Mouse (Mus musculus) liver, embryonic 16.5 days (tissue): ENCODE data around the gene Pacs2. TPM values are rescaled to one million over a fixed set of nuclear protein-coding genes. Genes with fewer than 3 reads are reported as not detected.

Source experiments
- ATAC-seq: fragments of 200-750 bp; cut with Nextera tagmentation; 2 replicates; pipeline ENCODE4 v1.8.0; 2017; ENCODE audit warnings: low read depth, mild to moderate bottlenecking, moderate number of reproducible peaks, moderate library complexity
- H3K27ac ChIP-seq: fragments of 300-500 bp; sonication (generic); 2 replicates; pipeline ENCODE4 v1.5.1; 2014; ENCODE audit warnings: mild to moderate bottlenecking, low read length
- H3K27me3 ChIP-seq: fragments of 300-500 bp; sonication (generic); 2 replicates; pipeline ENCODE4 v1.6.1; 2014; ENCODE audit warnings: low read depth, low read length, mixed read lengths; ENCODE audit not compliant: control insufficient read depth, insufficient read depth
- H3K36me3 ChIP-seq: fragments of 300-500 bp; sonication (generic); 2 replicates; pipeline ENCODE4 v1.6.1; 2014; ENCODE audit warnings: mild to moderate bottlenecking; ENCODE audit not compliant: control insufficient read depth, insufficient read depth
- H3K4me1 ChIP-seq: fragments of 300-500 bp; sonication (generic); 2 replicates; pipeline ENCODE4 v1.6.1; 2014; ENCODE audit warnings: low read depth, low read length, mixed read lengths; ENCODE audit not compliant: control insufficient read depth
- H3K4me2 ChIP-seq: fragments of 300-500 bp; sonication (generic); 2 replicates; pipeline ENCODE4 v1.6.1; 2014; ENCODE audit warnings: low read depth, low read length, mixed read lengths
- H3K4me3 ChIP-seq: fragments of 300-500 bp; sonication (generic); 2 replicates; pipeline ENCODE4 v1.5.1; 2014; ENCODE audit warnings: low read depth, mild to moderate bottlenecking, low read length
- H3K9ac ChIP-seq: fragments of 300-500 bp; sonication (generic); 2 replicates; pipeline ENCODE4 v1.6.1; 2014; ENCODE audit warnings: low read depth, low read length
- H3K9me3 ChIP-seq: fragments of 300-500 bp; sonication (generic); replicated peaks from 2 replicates; pipeline ENCODE4 v1.6.1; 2016; ENCODE audit warnings: low read length; ENCODE audit not compliant: control insufficient read depth
- WGBS: fragments of 180-500 bp; shearing (Covaris S2); extraction: QIAGEN DNeasy Blood & Tissue Kit; methylation state at CpG from one replicate; pipeline ENCODE4 v1.1.7; 2014; ENCODE audit not compliant: insufficient replicate concordance; 5-methylcytosine and 5-hydroxymethylcytosine counted together
- polyA plus RNA-seq: library from polyadenylated mRNA; unstranded; fragments of >200 nt; fragmentation: Nextera tagmentation; extraction: Ambion mirVana; gene quantifications from 2 replicates; pipeline ENCODE4 v1.2.1, GENCODE M21; 2015

The Pacs2 gene
- polyA plus RNA-seq, 1 experiment from 2014 or later, result 5.8 TPM

DNA sequence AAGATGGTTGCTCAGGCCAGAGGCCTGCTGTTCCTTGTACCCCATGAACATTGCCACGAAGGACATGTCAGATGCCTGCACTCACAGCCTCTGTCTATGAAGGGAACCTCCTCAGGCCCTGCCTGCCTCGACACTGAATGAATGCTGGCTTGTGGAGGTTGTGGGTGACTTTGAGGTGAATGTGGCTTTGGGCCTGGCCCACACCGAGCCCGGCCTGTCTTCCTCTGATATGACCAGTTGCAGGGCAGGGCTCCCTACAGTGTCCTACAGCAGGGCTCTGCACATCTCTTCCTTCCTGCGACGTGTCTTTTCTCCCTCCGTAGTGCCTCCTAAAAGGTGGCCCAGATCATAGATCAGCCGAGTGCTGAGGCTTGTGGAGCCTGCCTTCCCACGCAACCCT, 16.7 kb downstream of the Pacs2 start:
- H3K9ac ChIP-seq, result peak overlapping the region; percentile 61

DNA sequence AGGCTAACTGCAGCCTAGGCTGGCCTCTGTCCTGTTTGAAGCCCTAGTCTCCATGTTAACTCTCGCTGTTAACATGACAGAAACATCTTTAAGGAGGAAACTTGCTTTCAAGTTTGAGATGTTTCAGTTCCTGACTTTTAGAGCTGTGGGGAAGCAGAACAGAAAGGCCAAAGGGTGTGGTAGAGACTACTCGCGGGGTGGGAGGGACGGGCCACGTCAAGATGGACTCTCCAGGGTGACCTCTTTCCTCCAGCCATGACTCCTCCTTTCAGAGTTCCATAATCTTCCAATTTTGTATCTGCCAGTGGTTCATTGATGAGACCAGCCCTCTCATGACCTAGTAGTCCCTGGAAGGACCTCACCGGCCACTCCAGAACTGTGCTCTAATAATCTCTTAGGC, 17.1 kb downstream of the Pacs2 start:
- Histone ChIP-seq H3K4me2 (peak overlapping the region; percentile 61), H3K9ac (peak overlapping the region; percentile 61), H3K4me3 (0 out of 2 replicates have a peak overlapping the region, but pooled peaks have one; percentile 22), H3K4me1 (peaks cover 40% of the 10 kb centered on the region), H3K27ac (peak overlapping the region; percentile 91), H3K27me3 (no peaks in the 10 kb centered on the region), H3K9me3 (no peaks in the 10 kb centered on the region), H3K36me3 (no peaks in the 10 kb centered on the region)
- peak; percentile 44 for ATAC-seq
- WGBS, result 46% methylated on average over 6 of the region's 6 CpGs

More for the DNA sequence above, 16.7 kb downstream of the Pacs2 start:
- Histone ChIP-seq H3K27me3 (no peaks in the 10 kb centered on the region), H3K4me1 (peaks cover 40% of the 10 kb centered on the region), H3K27ac (peak overlapping the region; percentile 91), H3K4me2 (peak overlapping the region; percentile 61), H3K9me3 (no peaks in the 10 kb centered on the region), H3K4me3 (0 out of 2 replicates have a peak overlapping the region, but pooled peaks have one; percentile 22), H3K36me3 (no peaks in the 10 kb centered on the region)
- peak; percentile 93 for ATAC-seq
- WGBS, result 29% methylated on average over 9 of the region's 9 CpGs

DNA sequence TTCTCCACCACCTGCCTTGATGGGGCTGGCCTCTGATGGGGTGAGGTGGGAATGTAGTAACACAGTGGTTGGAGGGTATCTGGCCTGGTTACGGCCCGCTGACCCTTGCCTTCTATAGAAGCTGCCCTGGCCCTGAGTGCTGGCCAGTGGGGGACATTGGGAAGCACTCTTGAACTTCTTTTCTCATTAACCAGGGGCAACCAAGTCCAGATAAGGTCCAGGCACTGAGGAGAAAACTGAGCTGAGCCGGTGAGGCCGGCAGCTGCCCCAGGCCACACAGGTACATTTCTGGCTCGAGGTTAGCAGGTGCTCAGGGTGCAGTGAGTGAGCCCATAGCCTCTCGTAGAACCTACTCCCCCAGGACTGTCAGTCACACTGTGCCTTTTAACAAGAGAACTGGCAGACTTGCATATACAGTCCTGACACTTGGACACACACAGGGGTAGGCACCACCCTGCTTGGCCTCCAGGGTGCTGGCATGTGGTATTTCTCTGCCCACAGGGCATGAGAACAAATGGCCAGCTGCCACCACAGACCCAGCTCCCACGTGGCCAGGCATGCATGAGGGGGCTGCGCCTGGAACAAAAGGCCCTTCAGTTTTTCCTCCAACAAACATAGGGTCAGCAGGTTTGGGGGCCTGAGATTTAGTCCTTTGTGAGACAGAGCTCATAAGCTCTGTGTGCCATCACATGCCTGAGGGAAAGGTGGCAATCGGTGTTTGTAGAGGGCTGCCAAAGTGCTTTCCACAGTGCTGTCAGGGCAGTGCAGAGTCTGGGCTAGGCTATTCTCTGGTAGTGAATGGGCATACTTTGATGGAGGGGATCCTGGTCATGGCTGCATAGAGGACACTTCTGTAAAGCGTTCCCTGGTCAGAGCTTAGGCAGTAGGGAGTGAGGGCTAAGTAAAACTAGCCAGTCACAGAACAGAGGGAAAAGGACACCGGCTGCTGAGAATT, 18.3 kb downstream of the Pacs2 start:
- peak overlapping the region; percentile 91 for H3K27ac ChIP-seq
- ATAC-seq, result no peak
- H3K9ac ChIP-seq, result no peak overlapping the region
- H3K27me3 ChIP-seq, result no peaks in the 10 kb centered on the region
- H3K36me3 ChIP-seq, result no peaks in the 10 kb centered on the region
- H3K9me3 ChIP-seq, result no peaks in the 10 kb centered on the region
- 79% methylated on average over 11 of the region's 11 CpGs for WGBS
- H3K4me1 ChIP-seq, result peaks cover 48% of the 10 kb centered on the region
- no peak overlapping the region for H3K4me3 ChIP-seq
- H3K4me2 ChIP-seq, result no peak overlapping the region

DNA sequence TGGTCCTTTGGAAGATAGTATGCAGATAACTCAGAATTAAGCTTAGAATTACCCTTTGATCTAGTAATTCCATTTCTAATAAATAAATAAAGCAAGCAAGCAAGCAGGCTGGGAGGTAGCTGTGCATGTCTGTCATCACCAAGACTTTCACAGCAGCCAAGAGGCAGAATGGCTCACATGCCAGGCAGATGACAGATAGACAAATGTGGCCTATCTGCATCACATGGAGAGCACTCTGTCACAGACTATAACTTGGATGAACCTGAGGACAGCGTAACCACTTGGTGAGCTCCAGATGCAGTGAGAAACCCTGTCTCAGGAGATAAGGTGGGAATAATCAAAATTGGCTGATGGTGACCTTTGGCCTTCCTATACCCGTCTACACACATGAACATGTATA, 20.8 kb downstream of the Pacs2 start:
- Histone ChIP-seq H3K4me1 (peaks cover 44% of the 10 kb centered on the region), H3K4me3 (no peak overlapping the region), H3K27me3 (no peaks in the 10 kb centered on the region), H3K9me3 (no peaks in the 10 kb centered on the region), H3K4me2 (no peak overlapping the region), H3K36me3 (no peaks in the 10 kb centered on the region), H3K27ac (peak overlapping the region; percentile 49), H3K9ac (no peak overlapping the region)
- no peak for ATAC-seq
- WGBS, result 35% methylated on average over 2 of the region's 2 CpGs

DNA sequence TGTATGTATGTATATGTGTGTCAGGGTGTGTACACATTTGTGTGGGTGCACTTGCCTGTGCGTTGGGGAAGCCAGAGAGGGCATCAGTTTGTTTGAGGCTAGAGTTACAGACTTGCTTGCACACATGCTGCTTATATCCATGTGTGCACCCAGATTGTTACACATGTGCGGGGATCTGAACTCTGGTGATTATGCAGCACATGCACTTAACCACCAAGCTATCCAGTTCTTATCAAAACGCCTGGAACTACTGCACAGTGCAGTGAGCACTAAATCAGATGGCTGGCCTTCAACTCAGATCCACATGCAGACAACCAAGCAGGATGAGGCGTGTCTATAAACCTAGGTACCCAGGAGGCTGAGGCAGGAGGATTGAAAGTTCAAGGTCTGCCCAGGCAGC, 22.7 kb downstream of the Pacs2 start:
- H3K27ac ChIP-seq, result no peak overlapping the region
- peak; percentile 52 for ATAC-seq
- H3K27me3 ChIP-seq, result no peaks in the 10 kb centered on the region

DNA sequence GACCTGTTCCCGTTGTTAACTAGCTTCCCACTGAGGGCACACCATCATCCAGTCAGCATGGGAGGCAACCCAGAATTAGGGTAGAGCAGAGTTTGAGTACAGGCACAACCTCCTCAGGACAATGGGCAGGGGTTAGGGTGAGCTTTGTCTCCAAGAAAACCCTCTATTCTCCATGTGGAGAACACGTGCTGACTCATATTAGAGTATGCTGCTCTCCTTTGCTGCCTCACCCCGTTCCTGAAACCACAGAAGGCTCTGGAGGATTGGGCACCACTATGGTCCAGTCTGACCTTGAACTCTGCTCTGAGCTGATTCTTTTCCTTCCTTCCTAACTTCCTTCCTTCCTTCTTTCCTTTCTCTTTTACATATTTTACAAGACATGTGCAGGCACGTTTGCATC, 24.1 kb downstream of the Pacs2 start:
- no peaks in the 10 kb centered on the region for H3K27me3 ChIP-seq
- peaks cover 31% of the 10 kb centered on the region for H3K4me1 ChIP-seq
- H3K36me3 ChIP-seq, result no peaks in the 10 kb centered on the region
- 67% methylated on average over 4 of the region's 4 CpGs for WGBS
- no peaks in the 10 kb centered on the region for H3K9me3 ChIP-seq
- ATAC-seq, result no peak
- H3K27ac ChIP-seq, result no peak overlapping the region
- no peak overlapping the region for H3K9ac ChIP-seq
- H3K4me3 ChIP-seq, result no peak overlapping the region
- no peak overlapping the region for H3K4me2 ChIP-seq

More for the DNA sequence above, 22.7 kb downstream of the Pacs2 start:
- H3K4me2 ChIP-seq, result no peak overlapping the region
- no peak overlapping the region for H3K4me3 ChIP-seq
- no peak overlapping the region for H3K9ac ChIP-seq
- H3K4me1 ChIP-seq, result peaks cover 29% of the 10 kb centered on the region
- H3K36me3 ChIP-seq, result no peaks in the 10 kb centered on the region
- H3K9me3 ChIP-seq, result no peaks in the 10 kb centered on the region
- WGBS, result 33% methylated on average over 4 of the region's 4 CpGs

DNA sequence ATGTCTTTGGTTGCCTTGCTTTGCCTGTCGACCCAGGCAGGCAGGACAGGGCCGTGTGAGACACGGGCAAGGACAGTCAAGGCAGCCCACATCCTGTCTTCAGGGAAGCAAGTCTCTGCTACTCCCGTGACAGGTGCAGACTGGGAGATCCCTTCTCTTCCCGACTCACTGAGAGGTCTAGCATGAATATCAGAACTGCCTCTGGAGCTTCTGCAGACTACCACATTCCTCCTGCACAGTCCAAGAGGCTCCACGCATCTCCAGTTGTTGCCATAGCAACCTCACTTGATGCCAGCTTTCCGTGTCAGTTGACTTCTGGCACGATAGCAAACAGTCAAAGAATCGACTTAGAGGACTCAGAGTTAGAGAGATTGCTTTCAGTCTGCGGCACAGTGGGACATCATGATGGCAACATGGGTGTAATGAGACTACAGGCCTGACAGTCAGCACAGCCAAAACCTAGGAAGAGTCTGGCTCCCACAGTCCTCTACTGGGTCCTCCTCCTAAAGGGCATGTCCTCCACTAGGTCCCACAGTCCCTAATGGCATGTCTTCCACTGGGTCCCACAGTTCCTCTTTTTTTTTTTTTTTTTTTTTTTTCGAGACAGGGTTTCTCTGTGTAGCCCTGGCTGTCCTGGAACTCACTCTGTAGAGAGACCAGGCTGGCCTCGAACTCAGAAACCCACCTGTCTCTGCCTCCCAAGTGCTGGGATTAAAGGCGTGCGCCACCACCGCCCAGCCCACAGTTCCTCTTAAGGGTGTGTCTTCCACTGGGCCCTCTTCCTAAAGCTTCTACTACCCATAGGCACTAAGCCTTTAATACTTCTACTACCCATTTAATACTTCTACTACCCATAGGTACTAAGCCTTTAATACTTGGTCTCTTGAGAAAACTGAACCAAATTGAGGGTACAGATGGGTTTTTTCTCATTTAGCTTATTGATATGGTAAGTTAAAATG, 27.5 kb downstream of the Pacs2 start:
- ATAC-seq, result peak; percentile 37; the same call in 1 of the 2 replicates
- H3K9ac ChIP-seq, result no peak overlapping the region
- 60% methylated on average over 15 of the region's 15 CpGs for WGBS

DNA sequence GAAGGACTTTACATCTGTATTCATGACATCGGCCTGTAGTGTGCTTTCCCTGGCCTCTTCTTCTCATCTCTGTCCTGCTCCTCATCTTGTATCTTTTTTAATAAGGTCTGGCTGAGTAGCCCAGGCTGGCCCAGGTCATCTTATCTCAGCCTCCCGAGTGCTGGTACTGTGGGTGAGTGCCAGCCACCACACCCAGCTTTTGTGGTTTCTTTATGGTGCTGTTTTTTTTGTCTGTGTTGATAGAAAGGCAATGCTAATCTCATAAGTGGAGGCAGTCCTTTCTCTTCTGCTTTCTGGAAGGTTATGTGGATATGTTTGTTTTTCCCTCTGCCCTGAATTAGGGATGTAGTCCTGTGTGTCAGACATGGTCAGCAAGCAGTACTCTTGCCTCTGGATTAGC, 28.2 kb downstream of the Pacs2 start:
- no peak overlapping the region for H3K4me2 ChIP-seq
- H3K4me1 ChIP-seq, result peaks cover 24% of the 10 kb centered on the region
- H3K27me3 ChIP-seq, result no peaks in the 10 kb centered on the region
- 29% methylated on average over 2 of the region's 2 CpGs for WGBS
- H3K9ac ChIP-seq, result no peak overlapping the region
- peaks cover 4% of the 10 kb centered on the region; the same call in 1 of the 2 replicates for H3K36me3 ChIP-seq
- H3K9me3 ChIP-seq, result no peaks in the 10 kb centered on the region
- peak; percentile 92 for ATAC-seq
- H3K4me3 ChIP-seq, result no peak overlapping the region
- H3K27ac ChIP-seq, result peak overlapping the region; percentile 38

More for the DNA sequence above, 27.5 kb downstream of the Pacs2 start:
- Histone ChIP-seq H3K27me3 (no peaks in the 10 kb centered on the region), H3K36me3 (no peaks in the 10 kb centered on the region), H3K4me2 (no peak overlapping the region), H3K4me1 (peaks cover 29% of the 10 kb centered on the region), H3K9me3 (no peaks in the 10 kb centered on the region), H3K27ac (no peak overlapping the region), H3K4me3 (no peak overlapping the region)
